Mouse (Mus musculus) granulocyte monocyte progenitor cell, adult 5-6 weeks (primary cell): Measurements from ENCODE around the gene Snx11. TPM values are rescaled to one million over a fixed set of nuclear protein-coding genes. Genes with fewer than 3 reads are reported as not detected.
"Not testable (repeated sequence)": the region's sequence is repeated elsewhere in the genome, so short reads cannot be mapped to it uniquely, and the experiment has no call there.

Source experiments
- ATAC-seq: replicated peaks from 2 replicates; pipeline ENCODE4 v1.8.0; 2016; ENCODE audit warnings: mild to moderate bottlenecking, moderate TSS enrichment, inconsistent platforms; ENCODE audit not compliant: poor library complexity, severe bottlenecking
- total RNA-seq, 2 experiments: library from RNA; stranded (forward) in 1 of 2; stranded (reverse) in 1 of 2; fragments of 200-712, 200-1000 nt in 1 of 2; fragments of >200 nt in 1 of 2; fragmentation: Nextera tagmentation in 1 of 2; gene quantifications; 2 replicates each; pipeline ENCODE4 v1.2.3; 2014 to 2017

Snx11 gene
- total RNA-seq (2014; fragmentation: Nextera tagmentation), result 20.6 and 29.3 TPM in 2 replicates
- 13.5 and 17.7 TPM in 2 replicates for total RNA-seq (2017)

GRCm38 (mm10) chr11:96776968-96777962, at the start of gene Snx11:
Gene Snx11, minus strand, starts transcription at chr11:96777559.
- peak; percentile 98 for ATAC-seq

- no peak for ATAC-seq
Observed at GRCm38 (mm10) chr11:96826481-96826880, 49.1 kb upstream of the Snx11 start.

- no peak for ATAC-seq
Observed at GRCm38 (mm10) chr11:96824783-96825495, 47.6 kb upstream of the Snx11 start.

- peak; percentile 93 for ATAC-seq
Observed at GRCm38 (mm10) chr11:96823880-96824782, 46.8 kb upstream of the Snx11 start.

- ATAC-seq, result no peak
Observed at GRCm38 (mm10) chr11:96823471-96823837, 46.1 kb upstream of the Snx11 start.

GRCm38 (mm10) chr11:96822675-96823470, 45.5 kb upstream of the Snx11 start:
- ATAC-seq, result peak; percentile 49

GRCm38 (mm10) chr11:96821956-96822355, 44.6 kb upstream of the Snx11 start:
- ATAC-seq, result no peak

GRCm38 (mm10) chr11:96818128-96818710, 40.9 kb upstream of the Snx11 start:
- ATAC-seq, result no peak

GRCm38 (mm10) chr11:96816979-96817378, 39.6 kb upstream of the Snx11 start:
- no peak for ATAC-seq

- no peak for ATAC-seq
Observed at GRCm38 (mm10) chr11:96816494-96816893, 39.1 kb upstream of the Snx11 start.

GRCm38 (mm10) chr11:96815895-96816294, 38.5 kb upstream of the Snx11 start:
- ATAC-seq, result no peak

- ATAC-seq, result no peak
Observed at GRCm38 (mm10) chr11:96814443-96814842, 37.1 kb upstream of the Snx11 start.

GRCm38 (mm10) chr11:96813920-96814319, 36.6 kb upstream of the Snx11 start:
- ATAC-seq, result no peak

GRCm38 (mm10) chr11:96813455-96813854, 36.1 kb upstream of the Snx11 start:
- ATAC-seq, result no peak

- not testable (repeated sequence) for ATAC-seq
Observed at GRCm38 (mm10) chr11:96811188-96811587, 33.8 kb upstream of the Snx11 start.

- ATAC-seq, result no peak
Observed at GRCm38 (mm10) chr11:96809562-96810235, 32.3 kb upstream of the Snx11 start.

- no peak for ATAC-seq
Observed at GRCm38 (mm10) chr11:96808066-96808465, 30.7 kb upstream of the Snx11 start.

GRCm38 (mm10) chr11:96805606-96806005, 28.2 kb upstream of the Snx11 start:
- ATAC-seq, result no peak
